Mouse (Mus musculus) forebrain, postnatal 0 days (tissue): Measurements from ENCODE around the gene Serinc4. TPM values are rescaled to one million over a fixed set of nuclear protein-coding genes. Genes with fewer than 3 reads are reported as not detected.

Experiments used
- ATAC-seq: fragments of 200-750 bp; cut with Nextera tagmentation; 2 replicates; pipeline ENCODE4 v1.8.0; 2017; ENCODE audit warnings: mild to moderate bottlenecking, moderate library complexity
- DNase-seq: peaks from one replicate; pipeline ENCODE4 v3.0.0-alpha.2; 2015
- H3K27ac ChIP-seq: fragments of 300-500 bp; sonication (generic); 2 replicates; pipeline ENCODE4 v1.5.1; 2014; ENCODE audit warnings: low read depth, mild to moderate bottlenecking, antibody characterized with exemption, low read length, moderate library complexity, mixed read lengths
- H3K27me3 ChIP-seq: fragments of 300-500 bp; sonication (generic); 2 replicates; pipeline ENCODE4 v1.6.1; 2014; ENCODE audit warnings: mild to moderate bottlenecking, low read length, mixed read lengths; ENCODE audit not compliant: insufficient read depth
- H3K36me3 ChIP-seq: fragments of 300-500 bp; sonication (generic); 2 replicates; pipeline ENCODE4 v1.6.1; 2014; ENCODE audit warnings: mild to moderate bottlenecking, moderate library complexity; ENCODE audit not compliant: insufficient read depth
- H3K4me1 ChIP-seq: fragments of 300-500 bp; sonication (generic); 2 replicates; pipeline ENCODE4 v1.6.1; 2014; ENCODE audit warnings: antibody characterized with exemption; ENCODE audit not compliant: insufficient read depth
- H3K4me2 ChIP-seq: fragments of 300-500 bp; sonication (generic); 2 replicates; pipeline ENCODE4 v1.6.1; 2014; ENCODE audit warnings: low read depth, mild to moderate bottlenecking, moderate library complexity
- H3K4me3 ChIP-seq: fragments of 300-500 bp; sonication (generic); 2 replicates; pipeline ENCODE4 v1.5.1; 2014; ENCODE audit warnings: low read depth, low read length, mixed read lengths
- H3K9ac ChIP-seq: fragments of 300-500 bp; sonication (generic); 2 replicates; pipeline ENCODE4 v1.6.1; 2014; ENCODE audit warnings: mild to moderate bottlenecking
- H3K9me3 ChIP-seq: fragments of 300-500 bp; sonication (generic); 2 replicates; pipeline ENCODE4 v1.6.1; 2016; ENCODE audit warnings: low read length
- CTCF ChIP-seq: sonication (generic); IDR thresholded peaks from 2 replicates; pipeline ENCODE4 v1.5.1; 2016; ENCODE audit warnings: antibody characterized with exemption, control low read depth, low read depth
- WGBS: fragments of 180-500 bp; shearing (Covaris S2); extraction: QIAGEN DNeasy Blood & Tissue Kit; methylation state at CpG from one replicate; pipeline ENCODE4 v1.1.7; 2014; 5-methylcytosine and 5-hydroxymethylcytosine counted together
- polyA plus RNA-seq: library from polyadenylated mRNA; unstranded; fragments of >200 nt; fragmentation: Nextera tagmentation; extraction: Ambion mirVana; gene quantifications from 2 replicates; pipeline ENCODE4 v1.2.1, GENCODE M21; 2015
- total RNA-seq: library from RNA; depleted of rRNA; stranded (reverse); fragments of >200 nt; gene quantifications from 2 replicates; pipeline ENCODE4 v1.2.3, GENCODE M21; 2014

The Serinc4 gene
- total and polyA plus RNA-seq, 2 experiments from 2014 or later, result 1.8 to 6.2 TPM

GRCm38 (mm10) chr2:121452990-121453389, 3.6 kb downstream of the Serinc4 start, which contains the start of gene Hypk:
Gene Hypk, plus strand, starts transcription at chr2:121453290.
- Histone ChIP-seq H3K4me3 (no peak within 1 kb of the TSS), H3K4me1 (peaks cover 15% of the 10 kb centered on the region), H3K9ac (no peak within 1 kb of the TSS), H3K4me2 (no peak within 1 kb of the TSS), H3K36me3 (peaks cover 20% of the 10 kb centered on the region), H3K9me3 (no peaks in the 10 kb centered on the region), H3K27me3 (no peaks in the 10 kb centered on the region), H3K27ac (no peak within 1 kb of the TSS)
- WGBS, result 77% methylated on average over 4 of the region's 4 CpGs
- no peak for DNase-seq
- no peak for ATAC-seq
- TF ChIP-seq CTCF, result no peak

GRCm38 (mm10) chr2:121452361-121452760, 4.2 kb downstream of the Serinc4 start:
- Histone ChIP-seq H3K9ac (no peak overlapping the region), H3K27ac (no peak overlapping the region), H3K27me3 (no peaks in the 10 kb centered on the region), H3K4me2 (no peak overlapping the region), H3K4me3 (no peak overlapping the region), H3K4me1 (peaks cover 11% of the 10 kb centered on the region; the same call in 1 of the 2 replicates), H3K36me3 (peaks cover 20% of the 10 kb centered on the region), H3K9me3 (no peaks in the 10 kb centered on the region)
- WGBS, result 88% methylated on average over 4 of the region's 4 CpGs
- ATAC-seq (no peak), DNase-seq (no peak)
- TF ChIP-seq CTCF, result no peak

GRCm38 (mm10) chr2:121450093-121450492, 6.5 kb downstream of the Serinc4 start:
- peak overlapping the region; percentile 91 for H3K4me3 ChIP-seq
- no peak for DNase-seq

GRCm38 (mm10) chr2:121449545-121450011, 7.0 kb downstream of the Serinc4 start:
- TF ChIP-seq CTCF, result no peak
- H3K9me3 ChIP-seq, result no peaks in the 10 kb centered on the region
- H3K4me1 ChIP-seq, result peaks cover 5% of the 10 kb centered on the region; the same call in 1 of the 2 replicates
- peak overlapping the region; percentile 81 for H3K4me2 ChIP-seq
- DNase-seq (no peak), ATAC-seq (peak; percentile 70)
- H3K27me3 ChIP-seq, result no peaks in the 10 kb centered on the region
- H3K36me3 ChIP-seq, result peaks cover 20% of the 10 kb centered on the region
- WGBS, result 2% methylated on average over 53 of the region's 54 CpGs
- peak overlapping the region; percentile 91 for H3K4me3 ChIP-seq
- H3K9ac ChIP-seq, result peak overlapping the region; percentile 85
- peak overlapping the region; percentile 97 for H3K27ac ChIP-seq

More at GRCm38 (mm10) chr2:121450093-121450492, 6.5 kb downstream of the Serinc4 start:
- Histone ChIP-seq H3K9ac (peak overlapping the region; percentile 85), H3K27ac (peak overlapping the region; percentile 97), H3K4me1 (peaks cover 5% of the 10 kb centered on the region; the same call in 1 of the 2 replicates), H3K9me3 (no peaks in the 10 kb centered on the region), H3K4me2 (peak overlapping the region; percentile 81), H3K36me3 (peaks cover 20% of the 10 kb centered on the region), H3K27me3 (no peaks in the 10 kb centered on the region)
- no peak for TF ChIP-seq CTCF
- no peak for ATAC-seq
- 7% methylated on average over 7 of the region's 7 CpGs for WGBS

- H3K27me3 ChIP-seq, result no peaks in the 10 kb centered on the region
- peaks cover 20% of the 10 kb centered on the region for H3K36me3 ChIP-seq
- DNase-seq, result peak; percentile 99
- WGBS, result 2% methylated on average over 67 of the region's 74 CpGs
- no peak; the same call in 1 of the 2 replicates for TF ChIP-seq CTCF
- H3K4me1 ChIP-seq, result peaks cover 5% of the 10 kb centered on the region; the same call in 1 of the 2 replicates
- peak within 1 kb of the TSS; percentile 81 for H3K4me2 ChIP-seq
- peak within 1 kb of the TSS; percentile 91 for H3K4me3 ChIP-seq
- peak within 1 kb of the TSS; percentile 85 for H3K9ac ChIP-seq
- no peaks in the 10 kb centered on the region for H3K9me3 ChIP-seq
- ATAC-seq, result peak; percentile 99
- H3K27ac ChIP-seq, result peak within 1 kb of the TSS; percentile 97
These were observed 7.6 kb downstream of the Serinc4 start, which contains the start of gene Serf2 for GRCm38 (mm10) chr2:121448739-121449535. Gene Serf2, plus strand, starts transcription at chr2:121449195.

- Histone ChIP-seq H3K4me1 (peaks cover 5% of the 10 kb centered on the region; the same call in 1 of the 2 replicates), H3K9me3 (no peaks in the 10 kb centered on the region), H3K27ac (peak overlapping the region; percentile 69; the same call in 1 of the 2 replicates), H3K27me3 (no peaks in the 10 kb centered on the region), H3K4me3 (peak overlapping the region; percentile 91), H3K36me3 (peaks cover 17% of the 10 kb centered on the region), H3K9ac (peak overlapping the region; percentile 28; the same call in 1 of the 2 replicates), H3K4me2 (peak overlapping the region; percentile 81)
- 15% methylated on average over 9 of the region's 9 CpGs for WGBS
- peak; percentile 37 for TF ChIP-seq CTCF
- DNase-seq, result peak; percentile 43
- no peak for ATAC-seq
These were observed 8.4 kb downstream of the Serinc4 start for GRCm38 (mm10) chr2:121448136-121448535.

GRCm38 (mm10) chr2:121447006-121447405, 9.6 kb downstream of the Serinc4 start:
- DNase-seq, result no peak
- Histone ChIP-seq H3K36me3 (peaks cover 7% of the 10 kb centered on the region; the same call in 1 of the 2 replicates), H3K27me3 (peaks cover 6% of the 10 kb centered on the region), H3K9me3 (no peaks in the 10 kb centered on the region), H3K9ac (no peak overlapping the region), H3K27ac (no peak overlapping the region), H3K4me1 (peaks cover 14% of the 10 kb centered on the region), H3K4me3 (no peak overlapping the region), H3K4me2 (no peak overlapping the region)
- 94% methylated on average over 3 of the region's 3 CpGs for WGBS
- ATAC-seq, result no peak
- TF ChIP-seq CTCF, result no peak
